Mouse (Mus musculus) embryonic fibroblast, embryonic 13.5 days (primary cell): ENCODE results near the gene Tmem63c.

Experiments used
- CTCF ChIP-seq: IDR thresholded peaks from 2 replicates; pipeline ENCODE4 v1.5.1; 2011; ENCODE audit warnings: mild to moderate bottlenecking, control low read depth, low read length, moderate library complexity, borderline replicate concordance; ENCODE audit not compliant: insufficient read depth
- POLR2A ChIP-seq: IDR thresholded peaks from 2 replicates; pipeline ENCODE4 v1.6.1; 2011; ENCODE audit warnings: low read depth, mild to moderate bottlenecking, control low read depth, low read length, moderate library complexity

DNA sequence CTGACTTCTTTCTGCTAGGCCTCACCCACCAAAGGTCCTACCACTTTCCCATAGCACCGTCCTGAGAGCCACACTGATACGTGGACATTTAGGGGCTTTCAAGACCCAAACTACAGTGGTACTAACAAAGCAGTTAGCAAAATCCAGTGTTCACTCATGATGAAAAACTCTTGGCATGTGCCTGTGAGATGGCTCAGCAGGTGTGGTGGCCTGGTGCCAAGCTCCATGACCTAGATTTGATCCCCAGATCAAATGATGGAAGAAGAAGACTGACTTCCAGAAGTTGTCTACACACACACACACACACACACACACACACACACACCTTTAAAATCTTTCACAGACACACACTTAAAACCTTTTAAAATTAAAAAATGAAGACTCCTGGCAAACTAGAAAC, 2.4 kb upstream of the Tmem63c start:
- TF ChIP-seq CTCF (no peak), POLR2A (no peak)
